Mouse (Mus musculus) bone marrow, adult 2 months (tissue): ENCODE data around the gene Slit2.

ENCODE experiments used
- CTCF ChIP-seq: fragments of 200-500 bp; IDR thresholded peaks from 2 replicates; pipeline ENCODE4 v1.5.1; 2011; ENCODE audit warnings: low read length, control low read depth; ENCODE audit not compliant: control insufficient read depth, insufficient read depth
- POLR2A ChIP-seq: fragments of 200-500 bp; IDR thresholded peaks from 2 replicates; pipeline ENCODE4 v1.6.1; 2011; ENCODE audit warnings: low read depth, mild to moderate bottlenecking, control low read depth, low read length, borderline replicate concordance; ENCODE audit not compliant: control insufficient read depth

DNA sequence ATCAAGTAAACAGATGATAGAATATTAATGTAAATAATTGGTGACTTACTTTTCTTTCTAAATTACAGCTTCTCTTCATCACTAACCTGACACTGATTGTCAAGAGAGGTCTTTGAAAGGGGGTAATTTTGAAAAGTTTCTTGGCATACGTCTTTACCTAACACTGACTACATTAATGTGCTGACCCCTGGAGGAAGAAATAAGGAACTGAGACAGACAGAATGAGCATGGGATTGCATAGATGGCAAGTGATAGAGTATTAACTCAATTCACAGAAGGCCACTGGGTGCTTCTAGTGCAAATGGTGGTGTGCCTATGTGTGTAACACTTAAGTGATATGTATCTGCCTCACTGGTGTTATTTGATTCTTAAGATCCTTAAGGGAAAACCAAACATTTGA, 130.5 kb downstream of the Slit2 start:
- TF ChIP-seq CTCF (no peak), POLR2A (no peak)
